Mouse (Mus musculus) midbrain, embryonic 11.5 days (tissue): Measurements from ENCODE around the gene Parp16. TPM values are rescaled to one million over a fixed set of nuclear protein-coding genes. Genes with fewer than 3 reads are reported as not detected.
A peak's percentile ranks its signal among the peaks of the same experiment; 100 is the strongest.
"Not testable (repeated sequence)": the region's sequence is repeated elsewhere in the genome, so short reads cannot be mapped to it uniquely, and the experiment has no call there.

Experiments used
- ATAC-seq: fragments of 200-750 bp; cut with Nextera tagmentation; 2 replicates; pipeline ENCODE4 v1.8.0; 2017; ENCODE audit warnings: moderate TSS enrichment, moderate library complexity; ENCODE audit not compliant: low FRiP score
- DNase-seq: peaks from one replicate; pipeline ENCODE4 v3.0.0; 2015; ENCODE audit warnings: low spot score; ENCODE audit errors: missing footprints
- H3K27ac ChIP-seq: fragments of 300-500 bp; sonication (generic); 2 replicates; pipeline ENCODE4 v1.5.1; 2014; ENCODE audit warnings: low read depth, low read length
- H3K27me3 ChIP-seq: fragments of 300-500 bp; sonication (generic); 2 replicates; pipeline ENCODE4 v1.6.1; 2014; ENCODE audit warnings: mild to moderate bottlenecking, low read length, moderate library complexity, mixed read lengths; ENCODE audit not compliant: control insufficient read depth, insufficient read depth
- H3K36me3 ChIP-seq: fragments of 300-500 bp; sonication (generic); 2 replicates; pipeline ENCODE4 v1.6.1; 2014; ENCODE audit warnings: mild to moderate bottlenecking, low read length, moderate library complexity, mixed read lengths; ENCODE audit not compliant: control insufficient read depth, insufficient read depth
- H3K4me1 ChIP-seq: fragments of 300-500 bp; sonication (generic); 2 replicates; pipeline ENCODE4 v1.6.1; 2014; ENCODE audit warnings: low read length; ENCODE audit not compliant: control insufficient read depth, insufficient read depth
- H3K4me2 ChIP-seq: fragments of 300-500 bp; sonication (generic); 2 replicates; pipeline ENCODE4 v1.6.1; 2014; ENCODE audit warnings: mild to moderate bottlenecking, moderate library complexity
- H3K4me3 ChIP-seq: fragments of 300-500 bp; sonication (generic); 2 replicates; pipeline ENCODE4 v1.5.1; 2014; ENCODE audit warnings: low read depth, low read length
- H3K9ac ChIP-seq: fragments of 300-500 bp; sonication (generic); 2 replicates; pipeline ENCODE4 v1.6.1; 2014; ENCODE audit warnings: low read length
- H3K9me3 ChIP-seq: fragments of 300-500 bp; sonication (generic); 2 replicates; pipeline ENCODE4 v1.6.1; 2016; ENCODE audit warnings: low read length; ENCODE audit not compliant: control insufficient read depth
- WGBS: fragments of 180-500 bp; shearing (Covaris S2); extraction: QIAGEN DNeasy Blood & Tissue Kit; methylation state at CpG from one replicate; pipeline ENCODE4 v1.1.7; 2014; 5-methylcytosine and 5-hydroxymethylcytosine counted together
- polyA plus RNA-seq: library from polyadenylated mRNA; unstranded; fragments of >200 nt; fragmentation: Nextera tagmentation; extraction: Ambion mirVana; gene quantifications from 2 replicates; pipeline ENCODE4 v1.2.1, GENCODE M21; 2014

The Parp16 gene
- polyA plus RNA-seq, 1 experiment from 2014 or later = 6.4 TPM

DNA sequence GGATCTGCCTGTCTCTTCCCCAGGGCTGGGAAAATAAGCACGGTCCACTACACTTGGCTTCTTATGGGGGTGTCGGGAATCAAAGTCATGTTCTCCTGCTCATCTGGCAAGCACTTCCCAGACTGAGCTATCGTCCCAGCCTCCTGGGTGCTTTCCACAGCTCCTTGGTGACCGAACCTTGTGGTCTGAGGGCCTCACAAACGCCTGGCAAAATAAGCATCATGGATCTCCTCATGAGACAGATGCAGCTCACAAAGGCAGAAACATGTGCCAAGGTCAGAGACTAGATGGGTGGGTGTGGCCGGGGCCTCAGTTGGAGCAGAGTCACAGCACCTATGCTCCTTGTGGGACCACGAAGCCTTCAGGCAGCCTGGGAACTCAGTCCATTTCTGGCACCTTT, 64.2 kb downstream of the Parp16 start:
- Histone ChIP-seq H3K4me1 (no peaks in the 10 kb centered on the region), H3K9me3 (no peaks in the 10 kb centered on the region), H3K9ac (no peak overlapping the region), H3K4me3 (no peak overlapping the region), H3K4me2 (no peak overlapping the region), H3K36me3 (no peaks in the 10 kb centered on the region), H3K27me3 (no peaks in the 10 kb centered on the region), H3K27ac (no peak overlapping the region)
- 85% methylated on average over 7 of the region's 7 CpGs for WGBS
- ATAC-seq = no peak
- peak; percentile 62 for DNase-seq

DNA sequence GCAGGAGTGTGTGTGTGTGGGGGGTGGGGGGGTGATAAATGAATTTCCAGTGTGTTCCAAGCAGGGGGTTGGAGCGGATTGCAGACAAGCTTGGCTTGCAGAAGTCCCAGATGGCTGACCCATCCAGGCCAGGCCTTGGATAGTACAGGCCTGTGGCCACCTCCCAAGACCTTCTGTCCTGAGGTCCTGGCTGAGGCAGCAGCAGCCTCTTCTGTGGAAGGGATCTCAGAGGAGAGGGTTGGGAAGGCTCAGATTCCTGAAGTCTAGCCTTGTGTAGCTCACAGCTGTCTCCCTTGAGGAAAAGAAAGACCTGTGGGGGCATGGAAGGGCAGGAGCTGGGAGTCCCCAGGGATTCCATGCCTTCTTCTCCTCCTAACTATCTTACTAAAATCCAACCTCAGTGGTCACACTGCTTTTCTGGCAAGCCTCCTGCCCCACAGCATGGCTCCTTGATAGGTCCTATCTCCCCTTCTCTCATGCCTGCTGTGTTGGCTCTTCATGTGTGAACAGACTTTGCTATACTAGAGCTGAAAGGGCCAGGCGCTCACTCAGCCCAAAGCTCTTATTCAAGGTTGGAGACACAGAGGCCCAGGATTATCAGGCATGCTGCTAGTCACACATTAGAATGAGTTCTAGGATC, 66.6 kb downstream of the Parp16 start:
- no peak for ATAC-seq
- 90% methylated on average over 2 of the region's 2 CpGs for WGBS
- Histone ChIP-seq H3K9ac (no peak overlapping the region), H3K27ac (no peak overlapping the region), H3K4me2 (no peak overlapping the region), H3K4me1 (no peaks in the 10 kb centered on the region), H3K36me3 (no peaks in the 10 kb centered on the region), H3K27me3 (no peaks in the 10 kb centered on the region), H3K4me3 (no peak overlapping the region), H3K9me3 (no peaks in the 10 kb centered on the region)
- no peak for DNase-seq

DNA sequence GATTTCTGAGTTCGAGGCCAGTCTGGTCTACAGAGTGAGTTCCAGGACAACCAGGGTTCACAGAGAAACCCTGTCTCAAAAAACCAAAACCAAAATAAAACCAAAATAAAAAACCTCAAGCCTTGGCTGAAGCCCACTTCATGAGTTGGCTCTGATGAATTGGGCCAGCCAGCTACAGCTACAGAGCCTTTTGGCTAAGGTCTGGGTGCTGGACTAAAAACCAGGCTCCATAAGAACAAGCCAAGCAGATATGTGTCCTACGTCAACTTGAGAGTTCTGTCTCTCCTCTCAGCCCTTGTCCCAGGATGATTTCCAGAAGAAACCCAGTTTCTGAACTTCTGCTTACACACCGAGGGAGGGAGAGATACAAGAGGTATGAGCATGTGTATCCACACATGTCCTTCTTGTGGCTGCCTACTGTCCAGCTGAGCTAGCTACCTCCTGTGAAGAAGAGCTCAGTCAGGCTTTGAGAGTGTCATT, 67.5 kb downstream of the Parp16 start:
- Histone ChIP-seq H3K27me3 (no peaks in the 10 kb centered on the region), H3K4me3 (no peak overlapping the region), H3K9ac (no peak overlapping the region), H3K27ac (no peak overlapping the region), H3K36me3 (no peaks in the 10 kb centered on the region), H3K9me3 (no peaks in the 10 kb centered on the region), H3K4me1 (no peaks in the 10 kb centered on the region), H3K4me2 (no peak overlapping the region)
- ATAC-seq (no peak), DNase-seq (no peak)
- 93% methylated on average over 3 of the region's 3 CpGs for WGBS

DNA sequence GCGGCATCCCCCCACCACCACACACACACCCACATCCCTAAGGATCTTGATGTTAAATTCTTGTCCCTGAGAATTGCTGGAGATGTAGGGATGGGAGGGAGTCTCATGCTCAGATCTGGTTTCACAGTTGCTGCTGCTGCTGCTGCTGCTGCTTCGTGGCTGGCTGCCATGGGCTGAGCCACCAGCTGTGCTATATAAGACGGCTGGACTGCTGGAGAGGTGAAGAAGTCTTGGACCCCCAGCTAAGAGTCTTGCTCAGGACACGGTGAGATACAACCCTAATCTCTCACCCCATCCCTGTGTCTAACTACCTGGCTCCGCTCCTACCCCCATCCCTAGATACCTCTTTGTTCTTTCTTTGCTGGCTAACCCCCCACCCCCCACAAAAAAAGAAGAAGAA, 69.8 kb downstream of the Parp16 start, which contains the start of gene Cilp:
Gene Cilp, plus strand, starts transcription at position 222 of the 400 bp plus-strand sequence.
- no peak within 1 kb of the TSS for H3K9ac ChIP-seq
- H3K9me3 ChIP-seq = no peaks in the 10 kb centered on the region
- no peak within 1 kb of the TSS for H3K4me2 ChIP-seq
- H3K27ac ChIP-seq = no peak within 1 kb of the TSS
- 55% methylated on average over 5 of the region's 5 CpGs for WGBS
- H3K4me1 ChIP-seq = no peaks in the 10 kb centered on the region
- no peaks in the 10 kb centered on the region for H3K36me3 ChIP-seq
- DNase-seq (no peak), ATAC-seq (no peak)
- H3K27me3 ChIP-seq = no peaks in the 10 kb centered on the region
- H3K4me3 ChIP-seq = no peak within 1 kb of the TSS

DNA sequence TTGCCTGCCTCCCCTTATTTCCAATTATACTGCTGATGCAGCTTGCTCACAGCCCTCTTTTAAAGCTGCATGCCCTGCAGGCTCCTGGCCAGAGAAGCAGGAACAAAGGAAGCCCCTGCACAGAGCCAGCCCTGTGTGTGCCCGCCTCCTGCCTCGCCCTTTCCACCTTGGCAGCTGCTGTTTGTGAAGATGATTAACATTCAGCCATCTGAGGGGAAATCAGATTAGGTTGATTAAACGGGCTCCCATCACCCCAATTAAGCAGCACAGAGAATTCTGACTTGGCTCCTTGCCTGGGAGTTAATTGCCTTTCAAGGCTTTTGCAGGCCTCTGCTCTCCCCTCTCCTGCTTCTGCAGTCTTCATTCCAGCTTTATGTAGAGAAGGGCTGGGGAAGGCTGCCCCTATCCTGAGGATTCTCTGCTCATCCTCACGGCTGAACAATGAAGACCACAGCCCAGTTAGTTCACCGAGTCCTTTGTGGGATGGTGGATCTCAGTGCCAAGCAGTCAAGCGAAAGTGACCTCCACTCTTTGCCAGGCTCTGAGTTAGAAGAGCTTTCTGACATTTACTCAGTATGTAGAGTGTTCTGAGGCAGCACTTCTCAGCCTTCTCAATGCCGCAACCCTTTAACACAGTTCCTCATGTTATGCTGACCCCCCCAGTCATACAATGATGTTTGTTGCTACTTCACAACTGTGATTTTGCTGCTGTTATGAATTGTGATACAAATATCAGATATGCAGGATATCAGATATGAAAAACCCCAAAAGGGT, 72.8 kb downstream of the Parp16 start:
- no peak overlapping the region for H3K4me3 ChIP-seq
- no peak for DNase-seq
- no peak overlapping the region for H3K4me2 ChIP-seq
- no peaks in the 10 kb centered on the region for H3K27me3 ChIP-seq
- ATAC-seq = 0 out of 2 replicates have a peak, but pooled peaks have one; percentile 48
- no peaks in the 10 kb centered on the region for H3K9me3 ChIP-seq
- peak overlapping the region; percentile 55 for H3K27ac ChIP-seq
- no peaks in the 10 kb centered on the region for H3K36me3 ChIP-seq
- WGBS = 30% methylated on average over 7 of the region's 7 CpGs
- H3K4me1 ChIP-seq = no peaks in the 10 kb centered on the region
- peak overlapping the region; percentile 39; the same call in 1 of the 2 replicates for H3K9ac ChIP-seq

DNA sequence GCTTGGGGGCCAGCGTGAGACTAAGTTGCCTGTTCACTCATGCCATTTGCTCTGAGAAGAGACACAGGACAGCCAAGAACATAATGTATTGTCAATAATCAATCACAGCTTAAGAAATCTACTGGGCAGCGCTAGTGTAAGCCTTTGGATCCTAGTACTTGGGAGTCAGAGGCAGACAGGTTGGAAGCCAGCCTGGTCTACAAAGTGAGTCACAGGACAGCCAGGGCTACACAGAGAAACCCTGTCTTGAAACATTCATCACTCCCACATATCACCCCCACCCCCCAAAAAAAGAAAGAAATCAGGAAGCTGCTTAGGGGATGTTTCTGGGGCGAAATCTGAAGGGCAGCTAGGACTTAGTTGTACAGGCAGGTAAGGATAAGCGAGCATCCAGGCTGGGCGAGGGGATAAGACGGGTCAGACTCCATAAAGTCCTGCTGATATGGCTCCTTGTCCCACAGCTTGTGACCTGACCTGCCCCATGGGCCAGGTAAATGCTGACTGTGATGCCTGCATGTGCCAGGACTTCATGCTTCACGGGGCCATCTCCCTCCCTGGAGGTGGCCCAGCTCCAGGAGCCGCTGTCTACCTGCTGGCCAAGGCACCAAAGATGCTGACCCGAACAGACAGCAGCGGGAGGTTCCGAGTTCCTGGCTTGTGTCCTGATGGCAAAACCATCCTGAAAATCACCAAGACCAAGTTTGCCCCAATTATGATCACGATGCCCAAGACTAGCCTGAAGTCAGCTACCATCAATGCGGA, 78.1 kb downstream of the Parp16 start:
- no peak overlapping the region for H3K4me3 ChIP-seq
- no peaks in the 10 kb centered on the region for H3K9me3 ChIP-seq
- H3K4me1 ChIP-seq = no peaks in the 10 kb centered on the region
- H3K4me2 ChIP-seq = no peak overlapping the region
- DNase-seq = no peak
- no peak overlapping the region for H3K9ac ChIP-seq
- H3K36me3 ChIP-seq = no peaks in the 10 kb centered on the region
- ATAC-seq = no peak
- 86% methylated on average over 13 of the region's 13 CpGs for WGBS
- H3K27me3 ChIP-seq = no peaks in the 10 kb centered on the region
- no peak overlapping the region for H3K27ac ChIP-seq

DNA sequence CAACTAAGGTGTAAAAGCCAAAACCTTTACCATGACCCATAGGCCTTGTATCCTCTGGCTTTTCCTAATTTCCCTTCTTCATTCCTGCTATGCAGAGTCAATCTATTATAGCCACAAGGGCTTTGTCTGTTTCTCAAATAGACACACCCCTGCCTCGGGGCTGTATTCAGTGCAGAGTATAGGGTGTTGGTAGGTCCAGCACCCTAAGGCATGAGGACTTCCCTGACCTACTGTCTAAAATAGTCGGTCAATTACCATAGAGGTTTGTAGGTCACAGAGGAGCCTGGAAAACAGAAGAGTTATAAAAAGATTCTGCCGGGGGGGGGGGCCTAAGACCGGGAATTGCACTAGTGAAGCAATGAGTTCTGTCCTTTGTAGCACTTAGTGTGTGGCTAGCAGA, 78.7 kb downstream of the Parp16 start:
- Histone ChIP-seq H3K4me2 (no peak overlapping the region), H3K36me3 (no peaks in the 10 kb centered on the region), H3K27me3 (no peaks in the 10 kb centered on the region), H3K27ac (no peak overlapping the region), H3K4me3 (no peak overlapping the region), H3K9ac (no peak overlapping the region), H3K4me1 (no peaks in the 10 kb centered on the region), H3K9me3 (no peaks in the 10 kb centered on the region)
- DNase-seq (peak; percentile 37), ATAC-seq (no peak)
- WGBS = 88% methylated on average over 4 of the region's 4 CpGs

DNA sequence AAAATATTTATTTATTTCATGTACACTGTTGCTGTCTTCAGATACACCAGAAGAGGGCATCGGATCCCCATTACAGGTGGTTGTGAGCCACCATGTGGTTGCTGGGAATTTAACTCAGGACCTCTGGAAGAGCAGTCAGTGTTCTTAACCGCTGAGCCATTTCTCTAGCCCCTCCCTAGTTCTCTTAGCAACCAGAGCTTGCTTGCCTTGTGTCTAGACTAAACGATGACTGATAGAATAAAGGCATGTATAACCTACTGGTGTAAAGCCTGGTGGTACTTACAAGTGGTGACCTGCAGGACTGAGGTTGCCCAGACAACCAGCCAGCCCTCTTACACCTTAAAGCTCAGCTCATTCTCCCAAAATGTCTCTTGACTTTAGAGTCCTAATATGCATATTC, 79.7 kb downstream of the Parp16 start:
- not testable (repeated sequence) for H3K9ac ChIP-seq, H3K9me3 ChIP-seq, H3K4me2 ChIP-seq, H3K36me3 ChIP-seq, ATAC-seq, H3K27ac ChIP-seq, H3K4me3 ChIP-seq, H3K4me1 ChIP-seq, H3K27me3 ChIP-seq
- WGBS = 79% methylated on average over 3 of the region's 3 CpGs
- peak; percentile 8 for DNase-seq
